Mouse (Mus musculus) right cerebral cortex, adult 2 months (tissue): ENCODE measurements at regions not wholly inside any gene's neighbourhood (a gene's known extent, or its start where the extent isn't known, plus 50 kb on each side); places are given as distances from the start of the nearest gene placed in this dataset.

ENCODE experiments used
- DNase-seq, 2 experiments: peaks; one replicate each; pipeline ENCODE4 v3.0.0; 2021 to 2022; ENCODE audit warnings: low spot score in 2 of 2

GRCm38 (mm10) chr1:57573829-57574228 is 166.9 kb upstream of the Tyw5 start:
- no peak for DNase-seq

GRCm38 (mm10) chr1:57574530-57574929 is 167.6 kb upstream of the Tyw5 start:
- DNase-seq: no peak

DNA sequence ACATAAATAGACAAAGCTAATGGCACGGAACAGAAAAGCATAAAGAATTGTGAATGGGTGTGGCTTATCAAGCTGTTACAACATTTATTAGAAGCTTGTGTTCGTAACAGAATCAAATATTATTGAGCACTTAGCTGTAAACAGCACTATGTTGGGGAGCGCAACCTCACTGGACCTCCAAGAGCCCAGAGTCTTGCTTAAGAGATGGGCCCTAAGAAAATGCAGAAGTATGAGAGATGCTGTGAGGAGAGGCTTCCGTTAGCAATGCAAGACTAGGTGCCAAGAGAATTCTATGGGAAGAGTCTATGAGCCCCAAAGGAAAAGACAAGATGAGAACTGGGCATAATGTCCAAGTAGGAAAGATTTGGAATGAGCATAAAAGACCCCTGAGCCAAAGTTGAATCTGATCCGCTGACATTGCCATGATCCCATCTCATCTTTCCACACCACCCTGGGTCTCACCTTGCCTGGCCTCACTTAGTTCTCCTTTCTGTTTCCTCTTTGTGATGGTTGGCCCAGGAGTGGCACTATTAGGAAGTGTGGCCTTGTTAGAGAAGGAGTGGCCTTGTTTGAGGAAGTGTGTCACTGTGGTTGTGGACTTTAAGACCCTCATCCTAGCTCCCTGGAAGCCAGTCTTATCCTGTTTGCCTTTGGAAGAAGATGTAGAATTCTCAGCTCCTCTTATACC is 169.3 kb upstream of the Tyw5 start:
- DNase-seq: no peak

DNA sequence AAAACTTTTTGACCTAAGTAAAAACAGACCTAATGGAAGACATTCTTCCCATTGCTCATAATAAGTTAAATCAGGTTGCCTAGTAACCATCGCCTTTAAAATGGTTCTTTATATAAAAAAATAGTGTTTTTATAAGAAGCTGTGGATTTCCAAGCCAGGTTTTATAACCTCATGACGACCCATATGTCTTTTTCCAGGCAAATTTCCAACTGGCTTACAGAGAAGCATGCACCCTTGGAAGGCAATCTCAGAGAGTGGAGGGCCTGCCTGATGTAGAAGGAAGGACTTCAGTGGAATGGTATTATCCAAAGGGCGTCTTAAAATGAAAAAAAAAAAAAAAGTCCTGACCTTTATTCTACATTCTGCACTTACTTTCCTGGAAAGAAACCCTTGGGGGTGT is 172.2 kb upstream of the Tyw5 start:
- DNase-seq: no peak

- DNase-seq: no peak
Observed at GRCm38 (mm10) chr1:57593707-57594589, 180.0 kb upstream of the Spats2l start.

- no peak for DNase-seq
Observed at GRCm38 (mm10) chr1:57594815-57595214, 179.1 kb upstream of the Spats2l start.

- DNase-seq: no peak
Observed at GRCm38 (mm10) chr1:57600951-57601350, 173.0 kb upstream of the Spats2l start.

DNA sequence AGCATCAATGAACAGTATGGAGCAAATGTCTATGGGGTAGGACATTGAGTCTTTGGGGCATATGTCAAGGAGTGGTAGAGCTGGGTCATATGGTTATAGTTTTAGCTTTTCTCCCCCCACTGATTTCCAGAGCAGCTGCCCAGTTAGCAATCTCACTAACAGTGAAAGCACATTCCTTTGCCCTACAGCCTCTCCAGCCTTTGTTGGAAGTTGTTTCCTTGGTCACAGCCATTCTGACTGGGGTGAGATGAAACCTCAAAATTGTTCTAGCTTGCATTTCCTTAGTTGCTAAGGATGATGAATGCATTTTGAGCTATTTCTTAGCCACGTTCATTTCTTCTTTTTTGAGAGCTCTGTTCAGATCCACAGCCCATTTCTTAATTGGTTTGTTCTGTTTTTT is 168.4 kb upstream of the Spats2l start:
- no peak for DNase-seq

DNA sequence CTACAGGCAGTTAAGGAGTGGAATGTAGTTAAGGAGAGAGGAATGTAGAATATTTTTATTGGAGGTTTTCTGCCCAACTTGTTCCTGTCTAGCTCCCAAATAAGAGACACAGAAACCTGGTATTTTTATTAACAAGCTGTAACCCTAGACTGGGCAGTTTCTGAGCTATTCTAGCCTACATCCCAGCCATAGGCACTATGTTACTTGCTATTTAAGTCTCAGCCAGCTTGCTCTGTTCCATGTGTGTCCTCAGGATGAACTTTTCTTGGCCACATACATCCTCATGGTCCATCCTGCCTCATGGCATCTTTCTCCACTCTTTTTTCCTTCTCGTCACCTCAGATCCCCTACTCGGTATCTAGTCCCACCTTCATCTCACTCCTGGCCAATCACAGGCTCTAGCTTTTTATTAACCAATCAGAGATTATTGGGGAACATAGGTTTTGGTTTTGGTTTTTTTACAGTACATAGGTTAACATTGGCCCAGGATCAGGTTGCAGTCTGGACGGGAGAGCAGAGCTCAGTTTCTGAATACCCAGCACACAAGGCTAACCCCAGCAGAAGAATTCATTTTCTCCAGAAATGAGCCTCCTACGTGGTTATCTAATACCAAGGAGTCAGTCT is 167.8 kb upstream of the Spats2l start:
- DNase-seq: no peak

DNA sequence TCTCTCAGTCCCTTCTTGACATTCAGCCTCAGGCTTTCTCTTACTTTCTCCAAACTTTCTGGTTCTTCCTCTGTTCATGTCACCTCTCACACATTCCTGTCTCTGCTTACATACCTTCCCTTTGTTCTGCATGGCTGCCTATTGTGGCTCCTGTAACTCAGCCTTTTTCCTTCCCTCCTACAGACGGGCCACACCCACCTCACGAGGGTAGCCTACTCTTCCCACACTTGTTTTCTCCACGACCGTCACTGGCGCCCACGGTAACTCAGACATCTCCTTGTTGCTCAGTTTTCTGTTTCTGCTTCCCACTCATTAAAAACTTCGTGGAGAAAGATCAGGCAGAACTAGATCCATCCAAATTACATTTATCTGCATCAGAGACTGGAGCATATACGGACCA is 166.9 kb upstream of the Spats2l start:
- peak; percentile 27 to 60 for DNase-seq

- DNase-seq: no peak
Observed at GRCm38 (mm10) chr1:57607626-57608422, 166.1 kb upstream of the Spats2l start.

DNA sequence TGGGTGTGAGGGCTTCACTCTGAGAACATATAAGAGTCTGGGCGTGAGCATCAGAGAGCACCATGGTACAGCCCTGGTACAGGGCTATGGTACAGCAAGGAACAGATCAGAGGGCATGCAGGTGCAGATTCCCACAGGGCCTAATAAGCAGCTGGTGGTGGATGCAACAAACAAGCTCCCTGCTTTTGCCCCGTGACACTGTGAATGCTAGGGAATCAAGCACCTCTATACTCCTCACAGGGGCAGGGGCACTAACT is 165.6 kb upstream of the Spats2l start:
- no peak for DNase-seq

DNA sequence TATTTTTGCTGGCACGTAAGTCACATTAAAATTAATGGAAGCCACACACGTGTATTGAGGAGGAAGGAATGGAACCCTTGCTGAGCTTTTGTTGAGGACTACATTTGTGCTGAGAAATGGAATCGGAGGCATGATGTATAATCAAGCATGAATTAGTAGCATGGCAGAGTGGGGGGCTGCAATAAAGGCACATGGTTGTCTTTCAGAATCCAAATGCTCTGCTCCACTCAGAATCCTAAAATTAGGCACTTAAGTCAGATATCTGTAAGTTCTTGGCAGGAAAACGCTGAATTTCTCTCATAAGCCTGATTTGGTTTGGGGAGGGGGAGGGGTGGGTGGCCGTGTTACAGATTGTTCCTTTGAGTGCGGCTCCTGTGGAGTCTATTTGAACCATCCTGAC is 164.7 kb upstream of the Spats2l start:
- DNase-seq: no peak

- DNase-seq: no peak
Observed at GRCm38 (mm10) chr1:57612171-57612570, 161.8 kb upstream of the Spats2l start.

DNA sequence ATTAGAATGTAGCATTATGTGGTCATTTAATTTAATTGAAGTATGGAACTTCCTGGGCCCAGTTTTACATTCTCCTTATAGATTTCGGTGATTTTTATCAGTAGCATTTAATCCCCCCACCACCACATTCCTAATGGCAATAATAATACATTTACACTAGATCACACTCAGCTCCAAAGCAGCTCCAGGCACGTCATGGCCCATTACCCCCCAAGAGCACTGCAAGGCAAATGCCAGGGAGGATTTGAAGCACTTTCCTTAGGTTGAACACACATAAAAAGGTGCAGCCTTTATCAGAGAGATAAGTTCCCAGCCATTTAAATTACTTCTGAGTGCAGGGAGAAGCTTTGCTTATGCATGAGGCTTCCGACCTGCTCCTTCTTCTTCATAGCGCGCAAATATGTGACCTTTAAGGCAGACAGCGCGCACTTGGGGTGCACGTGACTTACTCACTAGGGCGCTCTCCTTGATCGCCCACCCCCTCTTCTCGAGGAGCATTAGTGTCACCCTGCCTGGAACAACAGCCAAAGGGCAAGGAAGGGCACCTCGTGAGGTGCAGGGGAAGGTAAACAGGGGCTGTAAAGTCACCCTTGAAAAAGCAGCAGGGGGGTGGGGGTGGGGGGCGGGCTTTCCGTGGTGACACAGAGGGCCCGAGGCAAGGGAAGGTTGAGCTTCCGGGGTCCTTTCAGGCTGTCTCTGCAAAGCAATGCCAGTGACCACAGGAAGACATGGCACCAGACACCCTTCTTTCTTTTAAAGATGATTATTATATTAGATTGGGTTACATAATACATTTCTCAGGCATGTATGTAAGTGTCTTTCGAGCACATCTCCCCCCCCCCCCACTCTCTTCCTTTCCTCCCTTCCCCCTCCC is 160.8 kb upstream of the Spats2l start:
- DNase-seq: no peak

GRCm38 (mm10) chr1:57615155-57615554 is 158.8 kb upstream of the Spats2l start:
- DNase-seq: no peak

DNA sequence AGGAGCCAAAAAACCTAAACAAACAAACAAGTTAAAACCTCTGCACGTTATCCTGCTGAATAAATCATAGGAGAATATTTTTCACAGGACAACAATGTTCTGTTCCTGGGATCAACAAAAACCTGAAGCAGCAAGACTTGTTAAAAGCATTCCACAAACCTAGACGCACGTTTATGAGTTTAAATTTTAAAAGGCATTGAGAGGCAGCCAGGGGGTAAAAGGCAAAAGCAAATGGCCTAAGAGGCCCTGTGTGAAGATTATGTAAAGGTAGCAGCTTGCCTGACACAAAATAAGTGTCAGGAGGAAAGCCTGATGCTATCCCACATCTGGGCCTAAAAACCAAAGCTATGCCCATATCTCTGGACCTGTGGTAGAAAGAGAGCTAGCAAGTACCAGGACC is 156.6 kb upstream of the Spats2l start:
- no peak for DNase-seq

- DNase-seq: no peak
Observed at GRCm38 (mm10) chr1:57622561-57622960, 151.4 kb upstream of the Spats2l start.

DNA sequence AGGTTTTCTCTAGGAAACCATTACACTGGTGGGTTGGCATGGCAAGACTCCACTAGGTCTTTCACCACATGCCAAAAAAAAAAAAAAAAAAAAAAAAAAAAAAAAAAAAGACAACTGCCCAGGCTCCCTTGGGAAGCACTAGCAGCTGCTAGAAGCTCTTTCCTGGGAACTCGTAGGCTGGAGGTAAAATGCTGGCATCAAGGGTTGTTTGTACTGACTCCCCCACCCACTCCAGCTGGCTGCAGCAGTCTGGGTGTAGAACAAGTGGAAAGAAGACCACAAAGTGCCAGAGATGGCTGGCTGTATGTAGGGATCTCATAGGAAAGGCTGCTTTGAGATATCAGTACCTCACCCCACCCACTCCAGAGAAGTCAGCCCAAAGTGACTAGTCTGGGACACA is 140.0 kb upstream of the Spats2l start:
- DNase-seq: peak; percentile 51 to 55

DNA sequence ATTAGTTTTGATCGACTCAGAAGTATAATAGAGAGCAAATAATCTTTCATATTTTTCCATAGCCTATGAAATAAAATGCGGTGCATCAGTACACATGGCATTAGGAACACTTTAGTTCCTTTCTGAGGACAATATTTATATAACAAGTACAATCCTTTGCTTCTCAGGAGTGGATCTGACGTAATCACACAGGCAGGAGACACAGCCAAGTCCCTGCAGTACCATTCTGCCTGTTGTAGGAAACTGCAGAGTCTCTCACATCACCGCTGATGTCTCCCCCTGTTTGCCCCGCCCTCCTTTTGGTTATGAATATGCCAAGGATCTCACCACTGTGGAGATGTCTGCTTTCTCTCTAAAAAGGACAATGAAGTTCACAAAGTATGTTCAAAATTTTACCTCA is 131.8 kb upstream of the Spats2l start:
- no peak for DNase-seq

GRCm38 (mm10) chr1:57643466-57644097 is 130.4 kb upstream of the Spats2l start:
- no peak for DNase-seq
